ENCODE assay signal across 19 mouse cellular contexts in the genomic region with DNA sequence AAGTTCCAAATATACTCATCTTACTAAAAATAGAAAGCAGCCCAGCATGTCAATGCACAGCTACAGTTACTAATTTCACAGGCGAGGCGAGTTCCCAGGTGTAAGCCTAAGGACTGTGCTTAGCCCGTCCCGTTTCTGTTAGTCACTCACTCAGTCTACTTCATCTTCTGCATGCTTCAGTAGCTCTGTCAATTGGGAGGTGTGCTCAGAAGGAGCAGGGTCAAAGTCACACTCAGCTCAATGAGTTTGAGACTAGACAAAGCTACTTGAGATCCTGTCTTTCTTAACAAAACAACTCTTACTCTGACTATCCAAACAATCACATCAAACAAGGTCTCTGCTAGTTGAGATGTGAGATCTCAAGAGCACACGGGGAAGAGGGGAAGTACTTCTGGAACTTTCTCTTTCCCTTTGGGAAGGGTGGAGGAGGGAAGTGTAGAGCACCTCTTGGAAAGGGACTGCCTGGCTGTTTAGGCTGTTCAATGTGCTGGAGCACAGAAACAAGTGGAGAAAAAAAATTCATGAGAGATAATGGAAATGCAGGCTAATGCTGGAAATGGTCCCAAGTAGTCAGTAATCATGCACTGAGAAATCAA. TPM values are rescaled to one million over a fixed set of nuclear protein-coding genes. Genes with fewer than 3 reads are reported as not detected.
A peak's percentile ranks its signal among the peaks of the same experiment; 100 is the strongest.
DNase-seq lines count a peak whose midpoint lies in the region; ATAC-seq and TF ChIP-seq lines count a peak whose summit lies in the region.
"Had no signal": no experiment of that assay in that cellular context is flagged by ENCODE, and none has a peak within 500 bp of the region (broad histone marks: within the 10 kb centered on the region; RNA-seq: fewer than 3 reads in every experiment).

No protein-coding gene starts in this region.

- no peak for ATAC-seq in heart, embryonic 14.5 days (ENCODE audit: insufficient number of reproducible peaks, insufficient read depth, low FRiP score, low read depth)
- no peak for ATAC-seq in heart, embryonic 11.5 days (replicated peaks; ENCODE audit: insufficient number of reproducible peaks, low FRiP score, low TSS enrichment)
- ATAC-seq in stomach, embryonic 16.5 days (ENCODE audit: insufficient read depth, low FRiP score): no peak
- no peak for ATAC-seq in stomach, postnatal 0 days (ENCODE audit: low FRiP score, low TSS enrichment)
- peak; percentile 69; the same call in 1 of the 2 replicates for ATAC-seq in kidney, postnatal 0 days (replicated peaks; ENCODE audit: low FRiP score, low read depth)

- TF ChIP-seq EP300 in stomach, postnatal 0 days (optimal IDR thresholded peaks at IDR 0.05): no peak

- TF ChIP-seq CTCF in stomach, postnatal 0 days (IDR thresholded peaks at IDR 0.05; ENCODE audit: low read depth): no peak
- TF ChIP-seq CTCF in kidney, postnatal 0 days (IDR thresholded peaks at IDR 0.05; ENCODE audit: low read depth): no peak

- peak overlapping the region; percentile 41 for H3K4me2 ChIP-seq in heart, embryonic 14.5 days (ENCODE audit: low read length)
- no peak overlapping the region; the same call in 1 of the 2 replicates for H3K4me2 ChIP-seq in heart, embryonic 11.5 days
- H3K4me2 ChIP-seq in stomach, embryonic 16.5 days (ENCODE audit: low read depth, low read length): peak overlapping the region; percentile 9; the same call in 1 of the 2 replicates
- H3K4me2 ChIP-seq in stomach, postnatal 0 days (replicated peaks; ENCODE audit: low read depth): no peak overlapping the region
- peak overlapping the region; percentile 13; the same call in 1 of the 2 replicates for H3K4me2 ChIP-seq in kidney, postnatal 0 days (ENCODE audit: low read length)
- H3K4me2 ChIP-seq: embryonic facial prominence, embryonic 13.5 days; lung, embryonic 14.5 days; midbrain, embryonic 12.5 days had no signal

- H3K9ac ChIP-seq in heart, embryonic 14.5 days (ENCODE audit: low read length): peak overlapping the region; percentile 21; the same call in 1 of the 2 replicates
- no peak overlapping the region for H3K9ac ChIP-seq in heart, embryonic 11.5 days (ENCODE audit: low read depth, low read length)
- no peak overlapping the region for H3K9ac ChIP-seq in stomach, embryonic 16.5 days (ENCODE audit: low read length)
- no peak overlapping the region for H3K9ac ChIP-seq in stomach, postnatal 0 days (ENCODE audit: low read length)
- no peak overlapping the region for H3K9ac ChIP-seq in kidney, postnatal 0 days (ENCODE audit: low read depth, low read length)
- H3K9ac ChIP-seq: embryonic facial prominence, embryonic 13.5 days; lung, embryonic 14.5 days; midbrain, embryonic 12.5 days had no signal

- no peak overlapping the region for H3K4me3 ChIP-seq in heart, embryonic 14.5 days (ENCODE audit: control insufficient read depth in 1 of 2, insufficient read depth in 1 of 2, low read depth in 1 of 2, low read length in 2 of 2)
- no peak overlapping the region for H3K4me3 ChIP-seq in heart, embryonic 11.5 days (ENCODE audit: low read depth, low read length)
- no peak overlapping the region for H3K4me3 ChIP-seq in stomach, embryonic 16.5 days (replicated peaks; ENCODE audit: low read length)
- H3K4me3 ChIP-seq in stomach, postnatal 0 days (ENCODE audit: low read depth, low read length): no peak overlapping the region
- no peak overlapping the region for H3K4me3 ChIP-seq in kidney, postnatal 0 days (replicated peaks; ENCODE audit: low read depth, low read length)
- H3K4me3 ChIP-seq: embryonic facial prominence, embryonic 13.5 days; midbrain, embryonic 12.5 days; myocyte had no signal

- H3K36me3 ChIP-seq in heart, embryonic 14.5 days (ENCODE audit: control insufficient read depth, insufficient read depth, low read length): peaks cover 21% of the 10 kb centered on the region
- peaks cover 7% of the 10 kb centered on the region for H3K36me3 ChIP-seq in heart, embryonic 11.5 days (ENCODE audit: control insufficient read depth, insufficient read depth, low read length)
- peaks cover 7% of the 10 kb centered on the region for H3K36me3 ChIP-seq in stomach, embryonic 16.5 days (ENCODE audit: control insufficient read depth, insufficient read depth, low read length)
- H3K36me3 ChIP-seq in stomach, postnatal 0 days (ENCODE audit: control insufficient read depth, insufficient read depth, low read length): peaks cover 2% of the 10 kb centered on the region; the same call in 1 of the 2 replicates
- H3K36me3 ChIP-seq in kidney, postnatal 0 days (ENCODE audit: insufficient read depth, low read length): peaks cover 9% of the 10 kb centered on the region; the same call in 1 of the 2 replicates

- 31% methylated on average over 5 of the region's 5 CpGs for WGBS in heart, embryonic 14.5 days
- 61% methylated on average over 5 of the region's 5 CpGs for WGBS in heart, embryonic 11.5 days (ENCODE audit: insufficient replicate concordance)
- 63% methylated on average over 5 of the region's 5 CpGs for WGBS in stomach, embryonic 16.5 days
- 53% methylated on average over 5 of the region's 5 CpGs for WGBS in stomach, postnatal 0 days
- 21% methylated on average over 5 of the region's 5 CpGs for WGBS in kidney, postnatal 0 days

- no peaks in the 10 kb centered on the region for H3K9me3 ChIP-seq in heart, embryonic 14.5 days (ENCODE audit: control insufficient read depth, low read length)
- no peaks in the 10 kb centered on the region for H3K9me3 ChIP-seq in heart, embryonic 11.5 days (replicated peaks; ENCODE audit: control insufficient read depth, low read length)
- H3K9me3 ChIP-seq in stomach, embryonic 16.5 days (replicated peaks; ENCODE audit: control insufficient read depth, low read length): no peaks in the 10 kb centered on the region
- no peaks in the 10 kb centered on the region for H3K9me3 ChIP-seq in stomach, postnatal 0 days (ENCODE audit: control insufficient read depth, low read length)
- no peaks in the 10 kb centered on the region for H3K9me3 ChIP-seq in kidney, postnatal 0 days (replicated peaks; ENCODE audit: low read length)
- H3K9me3 ChIP-seq: embryonic facial prominence, embryonic 13.5 days; midbrain, embryonic 12.5 days had no signal

- intact Hi-C loops in left cerebral cortex, postnatal 25 days (cut with DNase I): no loop called here

- H3K27ac ChIP-seq in heart, embryonic 14.5 days (replicated peaks in 1 of 2; ENCODE audit: control insufficient read depth in 1 of 2, insufficient read depth in 1 of 2, low read depth in 2 of 2, low read length in 2 of 2): peak overlapping the region; percentile 12 to 53; a peak in 3 of 4 replicates
- H3K27ac ChIP-seq in heart, embryonic 11.5 days (ENCODE audit: low read depth, low read length): no peak overlapping the region; the same call in 1 of the 2 replicates
- H3K27ac ChIP-seq in stomach, embryonic 16.5 days (ENCODE audit: low read length): no peak overlapping the region
- no peak overlapping the region for H3K27ac ChIP-seq in stomach, postnatal 0 days (replicated peaks)
- H3K27ac ChIP-seq in kidney, postnatal 0 days: peak overlapping the region; percentile 26; the same call in 1 of the 2 replicates
- H3K27ac ChIP-seq: embryonic facial prominence, embryonic 13.5 days; midbrain, embryonic 12.5 days had no signal

- H3K27me3 ChIP-seq in heart, embryonic 14.5 days (ENCODE audit: control insufficient read depth, insufficient read depth, low read length): no peaks in the 10 kb centered on the region
- no peaks in the 10 kb centered on the region for H3K27me3 ChIP-seq in heart, embryonic 11.5 days (ENCODE audit: control insufficient read depth, insufficient read depth, low read length)
- H3K27me3 ChIP-seq in stomach, embryonic 16.5 days (ENCODE audit: control insufficient read depth, insufficient read depth, low read length): no peaks in the 10 kb centered on the region
- H3K27me3 ChIP-seq in stomach, postnatal 0 days (ENCODE audit: control insufficient read depth, insufficient read depth, low read length): no peaks in the 10 kb centered on the region
- no peaks in the 10 kb centered on the region for H3K27me3 ChIP-seq in kidney, postnatal 0 days (ENCODE audit: insufficient read depth, low read length)
- H3K27me3 ChIP-seq: embryonic facial prominence, embryonic 13.5 days; midbrain, embryonic 12.5 days had no signal

- H3K4me1 ChIP-seq in heart, embryonic 14.5 days (ENCODE audit: control insufficient read depth in 2 of 2, insufficient read depth in 2 of 2, low read length in 2 of 2): peaks cover 15 to 31% of the 10 kb centered on the region in 2 experiments
- peaks cover 23% of the 10 kb centered on the region for H3K4me1 ChIP-seq in heart, embryonic 11.5 days (ENCODE audit: control insufficient read depth, insufficient read depth, low read length)
- H3K4me1 ChIP-seq in stomach, embryonic 16.5 days (ENCODE audit: control insufficient read depth, insufficient read depth, low read length): peaks cover 24% of the 10 kb centered on the region
- H3K4me1 ChIP-seq in stomach, postnatal 0 days (replicated peaks; ENCODE audit: control insufficient read depth, insufficient read depth): 0 out of 2 replicates have a peak, but pooled peaks cover 4% of the 10 kb centered on the region
- H3K4me1 ChIP-seq in kidney, postnatal 0 days (replicated peaks; ENCODE audit: insufficient read depth, low read length): peaks cover 14% of the 10 kb centered on the region

- no peak for DNase-seq in stomach, postnatal 0 days (ENCODE audit: low spot score)
- peak; percentile 54 for DNase-seq in kidney, postnatal 0 days (ENCODE audit: low spot score)
- no peak for DNase-seq in cerebellum, postnatal 25 days
- no peak for DNase-seq in left cerebral cortex, postnatal 25 days (ENCODE audit: low spot score in 2 of 2)
- DNase-seq in thymus, postnatal 36 days: no peak
- DNase-seq: adrenal gland, adult 2 months; cerebellum, adult 11 months; gastrocnemius, postnatal 10 days; heart, postnatal 4 days; layer of hippocampus, adult 9-11 months; lung, embryonic 14.5 days; retina, postnatal 1 day; thymus, postnatal 25 days had no signal

RNA-seq across cellular contexts. Expression of a gene that starts 9.7 kb away (rescaled TPM):
- 58.7 and 63.2 TPM in 2 replicates for polyA plus RNA-seq in heart, embryonic 14.5 days (2014; fragmentation: Nextera tagmentation; extraction: Ambion mirVana)
- polyA plus RNA-seq in heart, embryonic 11.5 days (2014; fragmentation: Nextera tagmentation; extraction: Ambion mirVana): 66.3 and 78.8 TPM in 2 replicates
- 34.1 and 40.2 TPM in 2 replicates for polyA plus RNA-seq in stomach, embryonic 16.5 days (2015; fragmentation: Nextera tagmentation; extraction: Ambion mirVana)
- polyA plus RNA-seq in stomach, postnatal 0 days (2015; fragmentation: Nextera tagmentation; extraction: Ambion mirVana): 15.0 and 16.5 TPM in 2 replicates
- polyA plus RNA-seq in kidney, postnatal 0 days (2015; fragmentation: Nextera tagmentation; extraction: Ambion mirVana): 32.6 and 35.6 TPM in 2 replicates
- total RNA-seq in left cerebral cortex, postnatal 25 days (2021): 100 to 1,000 TPM; 146 to 151 TPM

Comparison
In these comparisons a context has a peak if more than half of its experiments do, and no peak if none do; other contexts are left out.
1. H3K27ac ChIP-seq: peak in heart, embryonic 14.5 days (2 of 2) and kidney, postnatal 0 days (single experiment); none in heart, embryonic 11.5 days (single experiment), stomach, embryonic 16.5 days (single experiment) and stomach, postnatal 0 days (single experiment).
2. H3K4me2 ChIP-seq: peak in heart, embryonic 14.5 days (single experiment), stomach, embryonic 16.5 days (single experiment) and kidney, postnatal 0 days (single experiment); none in heart, embryonic 11.5 days (single experiment) and stomach, postnatal 0 days (single experiment).